Mouse (Mus musculus): ENCODE data around the gene Slc35b3.

DNA sequence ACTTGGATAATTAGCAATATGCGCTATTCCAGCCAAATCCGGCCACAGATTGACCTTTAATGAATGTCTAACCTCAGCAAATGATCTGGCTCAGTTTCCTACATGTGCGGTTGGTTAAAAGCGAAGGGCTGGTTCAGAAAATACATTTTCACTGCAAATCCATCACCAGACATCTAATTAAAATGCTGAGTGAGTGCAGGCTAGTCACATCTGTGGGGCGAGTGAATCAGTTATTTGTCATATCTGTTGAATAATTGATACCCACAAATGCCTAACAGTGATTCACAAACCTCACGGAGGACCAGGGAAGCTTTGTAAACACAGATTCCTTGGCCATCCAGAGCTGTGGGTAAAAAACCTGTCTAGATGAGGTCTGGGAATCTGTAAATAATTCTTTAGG, 45.9 kb downstream of the Slc35b3 start:
- TF ChIP-seq CTCF (IDR thresholded peaks at IDR 0.05; ENCODE audit: borderline replicate concordance, insufficient read depth, low read depth, low read length) (no peak), POLR2A (IDR thresholded peaks at IDR 0.05; ENCODE audit: borderline replicate concordance, insufficient read depth, low read length) (no peak)
